Mouse (Mus musculus): ENCODE results near the gene Nup85.

Gene Nup85

DNA sequence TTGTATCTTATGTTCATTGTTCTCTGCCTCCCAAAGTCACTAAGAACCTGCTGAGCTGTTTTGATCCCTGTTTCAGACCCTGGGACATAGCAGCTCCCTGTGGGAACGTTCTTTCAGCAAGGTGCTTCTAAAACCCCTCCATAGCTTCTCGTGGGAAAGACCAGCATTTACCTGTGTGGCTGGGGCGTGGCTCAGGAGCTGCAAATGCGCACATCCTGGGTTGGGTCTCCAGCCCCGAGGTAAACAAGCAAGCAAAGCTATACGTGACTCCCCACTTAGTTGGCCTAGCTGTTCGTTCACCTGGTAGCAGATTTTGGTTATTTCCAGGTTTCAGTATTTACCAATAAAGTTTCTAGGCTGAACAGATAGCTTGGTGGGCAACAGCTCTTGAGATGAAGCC, 68.0 kb downstream of the Nup85 start:
- no peak for DNase-seq (ENCODE audit: low spot score)

- DNase-seq (ENCODE audit: low spot score): no peak
These were observed 68.6 kb downstream of the Nup85 start for GRCm38 (mm10) chr11:115632862-115633261.

Data from left cerebral cortex, adult 11 months (tissue).